Mouse (Mus musculus) C2C12 (cell line): ENCODE data around the gene Caln1. TPM values are rescaled to one million over a fixed set of nuclear protein-coding genes. Genes with fewer than 3 reads are reported as not detected.

Experiments
- H3K27me3 ChIP-seq: one replicate; pipeline ENCODE4 v1.6.1; 2011; ENCODE audit not compliant: control insufficient read depth, insufficient read depth, insufficient read length
- H3K36me3 ChIP-seq: one replicate; pipeline ENCODE4 v1.6.1; 2011; ENCODE audit not compliant: control insufficient read depth, insufficient read depth
- H3K4me3 ChIP-seq: one replicate; pipeline ENCODE4 v1.5.1; 2011; ENCODE audit warnings: mild to moderate bottlenecking, control low read depth; ENCODE audit not compliant: poor library complexity, insufficient read depth, severe bottlenecking
- H3K79me2 ChIP-seq: one replicate; pipeline ENCODE4 v1.6.1; 2011; ENCODE audit not compliant: control insufficient read depth, insufficient read depth
- H3K79me3 ChIP-seq: one replicate; pipeline ENCODE4 v1.6.1; 2011; ENCODE audit warnings: low read depth, control low read depth
- H3ac ChIP-seq: one replicate; pipeline ENCODE3; 2011; ENCODE audit warnings: low read depth; ENCODE audit not compliant: control insufficient read depth, insufficient read length
- CEBPB ChIP-seq: IDR thresholded peaks from one replicate; pipeline ENCODE4 v1.6.1; 2011; ENCODE audit warnings: low read depth, mild to moderate bottlenecking, control low read depth, moderate library complexity
- CTCF ChIP-seq: IDR thresholded peaks from one replicate; pipeline ENCODE4 v1.5.1; 2011; ENCODE audit not compliant: control insufficient read depth, insufficient read depth, insufficient read length
- FOSL1 ChIP-seq: IDR thresholded peaks from one replicate; pipeline ENCODE4 v1.8.0; 2011; ENCODE audit warnings: mild to moderate bottlenecking, low read length; ENCODE audit not compliant: poor library complexity, insufficient read depth, severe bottlenecking
- MAX ChIP-seq: IDR thresholded peaks from one replicate; pipeline ENCODE4 v1.6.1; 2011; ENCODE audit warnings: mild to moderate bottlenecking, control low read depth
- MYOD1 ChIP-seq: IDR thresholded peaks from one replicate; pipeline ENCODE4 v1.6.1; 2011; ENCODE audit warnings: low read depth; ENCODE audit not compliant: control insufficient read depth, insufficient read length
- MYOG ChIP-seq: IDR thresholded peaks from one replicate; pipeline ENCODE4 v1.6.1; 2011; ENCODE audit not compliant: control insufficient read depth, insufficient read length; ENCODE audit errors: extremely low read depth
- USF1 ChIP-seq: IDR thresholded peaks from one replicate; pipeline ENCODE4 v1.6.1; 2011; ENCODE audit warnings: low read depth, mild to moderate bottlenecking, control low read depth, moderate library complexity
- polyA plus RNA-seq: library from polyadenylated mRNA; unstranded; fragments of >200 nt; fragmentation: generic; extraction: Trizol; gene quantifications from one replicate; pipeline ENCODE4 v1.2.1, GENCODE M21; 2012; ENCODE audit warnings: missing spikeins

Caln1 gene
- polyA plus RNA-seq, 1 experiment = 0.02 TPM

GRCm38 (mm10) chr5:130711643-130712042 lies 342.4 kb downstream of the Caln1 start:
- no peaks in the 10 kb centered on the region for H3K79me3 ChIP-seq
- H3K27me3 ChIP-seq = no peaks in the 10 kb centered on the region
- TF ChIP-seq USF1 = no peak
- no peak for TF ChIP-seq MYOD1
- TF ChIP-seq MAX = no peak
- TF ChIP-seq MYOG = no peak
- TF ChIP-seq CEBPB = no peak
- TF ChIP-seq CTCF = no peak
- no peak for TF ChIP-seq FOSL1
- no peak overlapping the region for H3ac ChIP-seq
- no peak overlapping the region for H3K4me3 ChIP-seq
- H3K36me3 ChIP-seq = no peaks in the 10 kb centered on the region
- no peaks in the 10 kb centered on the region for H3K79me2 ChIP-seq

GRCm38 (mm10) chr5:130712281-130712680 lies 343.0 kb downstream of the Caln1 start:
- TF ChIP-seq CEBPB (no peak), MAX (no peak), FOSL1 (no peak), USF1 (no peak), CTCF (no peak), MYOG (no peak), MYOD1 (no peak)
- H3K79me2 ChIP-seq = no peaks in the 10 kb centered on the region
- H3ac ChIP-seq = no peak overlapping the region
- no peaks in the 10 kb centered on the region for H3K79me3 ChIP-seq
- H3K36me3 ChIP-seq = no peaks in the 10 kb centered on the region
- H3K27me3 ChIP-seq = no peaks in the 10 kb centered on the region
- no peak overlapping the region for H3K4me3 ChIP-seq

GRCm38 (mm10) chr5:130715181-130715580 lies 345.9 kb downstream of the Caln1 start:
- TF ChIP-seq CEBPB (no peak), FOSL1 (no peak), CTCF (no peak), MYOD1 (no peak), USF1 (no peak), MAX (no peak), MYOG (no peak)
- Histone ChIP-seq H3K79me2 (no peaks in the 10 kb centered on the region), H3ac (no peak overlapping the region), H3K79me3 (no peaks in the 10 kb centered on the region), H3K27me3 (no peaks in the 10 kb centered on the region), H3K4me3 (no peak overlapping the region), H3K36me3 (no peaks in the 10 kb centered on the region)

- Histone ChIP-seq H3K36me3 (no peaks in the 10 kb centered on the region), H3ac (no peak overlapping the region), H3K27me3 (no peaks in the 10 kb centered on the region), H3K79me3 (no peaks in the 10 kb centered on the region), H3K79me2 (no peaks in the 10 kb centered on the region), H3K4me3 (no peak overlapping the region)
- TF ChIP-seq MYOG = no peak
- TF ChIP-seq USF1 = no peak
- no peak for TF ChIP-seq MYOD1
- TF ChIP-seq MAX = no peak
Measured at GRCm38 (mm10) chr5:130718385-130718784, 349.1 kb downstream of the Caln1 start.

DNA sequence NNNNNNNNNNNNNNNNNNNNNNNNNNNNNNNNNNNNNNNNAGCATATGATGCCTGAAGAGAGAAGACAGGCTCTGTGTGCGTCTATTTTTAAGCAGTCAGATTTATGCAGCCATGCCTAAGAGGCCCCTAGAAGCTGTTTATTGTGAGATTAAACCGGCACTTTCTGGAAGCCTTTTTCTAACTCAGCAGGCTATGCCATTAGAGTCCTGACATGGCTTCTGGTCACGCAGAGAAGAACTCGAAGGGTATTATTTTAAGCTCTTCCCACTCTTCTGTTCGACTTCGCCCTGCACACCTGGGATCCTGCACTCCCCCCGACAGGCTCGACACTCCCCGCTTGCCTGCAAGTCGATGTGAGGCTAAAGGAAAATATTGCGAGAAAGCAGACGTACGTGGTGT lies 372.9 kb downstream of the Caln1 start:
- Histone ChIP-seq H3K4me3 (no peak overlapping the region), H3ac (no peak overlapping the region), H3K79me2 (no peaks in the 10 kb centered on the region), H3K79me3 (no peaks in the 10 kb centered on the region), H3K36me3 (no peaks in the 10 kb centered on the region), H3K27me3 (no peaks in the 10 kb centered on the region)
- TF ChIP-seq MYOD1 = no peak
- no peak for TF ChIP-seq CEBPB
- no peak for TF ChIP-seq MYOG
- TF ChIP-seq USF1 = no peak
- no peak for TF ChIP-seq CTCF
- TF ChIP-seq FOSL1 = no peak
- TF ChIP-seq MAX = no peak

DNA sequence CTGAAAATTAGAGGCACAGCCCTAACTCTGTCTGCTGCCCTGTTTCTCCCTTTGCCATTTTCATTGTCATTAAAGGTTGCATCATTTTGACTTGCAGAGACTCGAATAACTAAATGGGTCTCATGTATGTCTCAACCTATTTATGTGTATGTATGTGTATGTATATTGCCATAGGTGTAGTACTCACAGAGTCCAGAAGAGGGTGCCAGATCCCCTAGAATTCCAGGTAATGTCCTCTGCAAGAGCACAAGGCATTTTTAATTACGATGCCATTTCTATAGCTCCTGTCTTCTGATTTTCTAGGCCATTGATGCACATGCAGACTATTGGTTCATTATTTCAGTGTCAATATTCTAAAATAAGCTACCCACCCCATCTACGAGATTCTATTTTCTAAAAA lies 388.3 kb downstream of the Caln1 start:
- H3K79me3 ChIP-seq = no peaks in the 10 kb centered on the region
- H3K4me3 ChIP-seq = no peak overlapping the region
- H3ac ChIP-seq = no peak overlapping the region
- no peaks in the 10 kb centered on the region for H3K36me3 ChIP-seq
- TF ChIP-seq MAX = no peak
- no peak for TF ChIP-seq MYOG
- no peak for TF ChIP-seq USF1
- no peak for TF ChIP-seq CEBPB
- TF ChIP-seq FOSL1 = no peak
- TF ChIP-seq CTCF = no peak
- no peak for TF ChIP-seq MYOD1
- H3K79me2 ChIP-seq = no peaks in the 10 kb centered on the region
- no peaks in the 10 kb centered on the region for H3K27me3 ChIP-seq
